In genomic region chr9:78856981-78857380, GRCm38 (mm10) we compare ENCODE assay signal across 24 mouse cellular contexts.
"Had no signal": no experiment of that assay in that cellular context is flagged by ENCODE, and none has a peak within 500 bp of the region (broad histone marks: within the 10 kb centered on the region; RNA-seq: fewer than 3 reads in every experiment).

No protein-coding gene starts in this region.

- H3K4me2 ChIP-seq: heart, embryonic 12.5 days; hindbrain, embryonic 12.5 days; hindbrain, embryonic 14.5 days; intestine, embryonic 15.5 days; limb, embryonic 12.5 days had no signal

- H3K36me3 ChIP-seq: heart, embryonic 10.5 days; heart, embryonic 12.5 days; hindbrain, embryonic 10.5 days; hindbrain, embryonic 12.5 days; intestine, embryonic 15.5 days; limb, embryonic 10.5 days; limb, embryonic 12.5 days had no signal

- H3K9ac ChIP-seq: forebrain, postnatal 0 days; heart, embryonic 12.5 days; hindbrain, embryonic 12.5 days; hindbrain, embryonic 14.5 days; intestine, embryonic 15.5 days; limb, embryonic 12.5 days had no signal

- DNase-seq: forebrain, postnatal 0 days; gastrocnemius, postnatal 14 days; gastrocnemius, postnatal 36 days; heart, adult 18-20 months; heart, postnatal 10 days; heart, postnatal 4 days; kidney, adult 18-20 months; kidney, adult 8-10 months; kidney, postnatal 10 days; kidney, postnatal 25 days; kidney, postnatal 4 days had no signal

- H3K27me3 ChIP-seq: heart, embryonic 12.5 days; hindbrain, embryonic 12.5 days; intestine, embryonic 15.5 days; limb, embryonic 12.5 days had no signal

- H3K4me3 ChIP-seq: heart, embryonic 10.5 days; heart, embryonic 12.5 days; hindbrain, embryonic 10.5 days; hindbrain, embryonic 12.5 days; intestine, embryonic 15.5 days; layer of hippocampus, adult 2 months; left cerebral cortex, adult 2 months; limb, embryonic 10.5 days; limb, embryonic 12.5 days had no signal

- H3K4me1 ChIP-seq: heart, embryonic 10.5 days; heart, embryonic 12.5 days; hindbrain, embryonic 10.5 days; hindbrain, embryonic 12.5 days; intestine, embryonic 15.5 days; limb, embryonic 10.5 days; limb, embryonic 12.5 days had no signal

- H3K9me3 ChIP-seq: heart, embryonic 10.5 days; heart, embryonic 12.5 days; hindbrain, embryonic 10.5 days; hindbrain, embryonic 12.5 days; intestine, embryonic 15.5 days; limb, embryonic 10.5 days; limb, embryonic 12.5 days had no signal

- H3K27ac ChIP-seq: heart, embryonic 10.5 days; hindbrain, embryonic 10.5 days; hindbrain, embryonic 12.5 days; hindbrain, embryonic 14.5 days; intestine, embryonic 15.5 days; layer of hippocampus, adult 2 months; left cerebral cortex, adult 2 months; limb, embryonic 10.5 days; limb, embryonic 12.5 days had no signal

- ATAC-seq: forebrain, postnatal 0 days; hindbrain, embryonic 16.5 days; inflammation-experienced regulatory T-cells, adult 6 months; intestine, embryonic 15.5 days; intestine, postnatal 0 days had no signal
